Mouse (Mus musculus) lung, postnatal 25 days (tissue): Measurements from ENCODE around the gene Lypla2.

ENCODE experiments used
- DNase-seq: peaks from one replicate; pipeline ENCODE4 v3.0.0; 2022; ENCODE audit warnings: low spot score

Lypla2 gene

GRCm38 (mm10) chr4:135972911-135973811, 735 bp upstream of the Lypla2 start:
- no peak for DNase-seq

GRCm38 (mm10) chr4:135971805-135972555, 446 bp downstream of the Lypla2 start:
- DNase-seq: no peak

DNA sequence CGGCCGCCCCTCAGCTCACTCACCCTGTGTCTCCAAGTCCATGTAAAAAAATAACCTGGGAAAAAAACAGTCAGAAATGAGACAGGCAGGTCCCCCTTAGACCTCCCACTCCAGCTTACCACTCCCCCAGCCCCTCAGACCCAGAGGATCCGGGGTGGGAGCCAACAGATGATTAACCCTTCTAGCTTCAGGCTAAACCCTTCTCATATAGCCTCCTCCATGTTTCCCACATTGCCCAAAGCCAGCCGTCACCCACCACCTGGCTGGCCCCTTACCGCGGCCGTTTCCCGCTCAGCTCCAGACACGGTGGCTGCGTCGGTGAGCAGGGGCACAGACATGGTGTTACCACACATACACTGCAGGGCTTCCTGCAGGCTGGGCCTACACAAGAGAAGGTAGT, 1.8 kb downstream of the Lypla2 start:
- no peak for DNase-seq

DNA sequence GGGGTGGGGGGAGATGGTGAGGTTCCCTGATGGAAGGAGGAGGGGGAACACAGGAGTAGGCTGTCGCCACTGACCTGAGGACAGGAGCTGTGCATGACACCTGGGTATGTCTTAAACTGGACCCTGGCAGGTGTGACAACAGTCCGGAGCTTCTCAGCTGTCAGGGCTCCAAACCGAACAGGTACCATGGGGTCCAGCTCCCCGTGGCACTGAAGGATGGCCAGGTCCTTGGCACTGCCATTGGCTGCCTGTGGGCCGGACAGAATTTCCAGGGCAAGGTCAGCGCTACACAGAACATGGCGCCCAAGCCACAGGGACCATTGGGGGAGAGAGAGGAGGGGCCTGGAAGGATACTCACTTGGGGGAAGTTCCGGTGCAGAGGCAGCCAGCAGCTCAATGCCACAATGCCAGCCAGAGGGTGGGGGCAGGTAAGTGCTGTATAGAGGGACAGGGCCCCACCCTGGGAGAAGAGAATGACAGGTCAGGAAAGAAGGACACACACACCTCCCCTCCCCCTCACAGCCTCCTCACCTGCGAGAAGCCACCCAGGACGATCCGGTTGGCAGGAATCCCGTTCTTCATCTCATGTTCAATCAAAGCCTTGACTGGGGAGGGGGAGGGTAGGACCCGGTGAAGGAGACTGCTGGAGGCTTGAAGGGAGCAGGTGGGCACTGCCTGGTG, 3.2 kb downstream of the Lypla2 start:
- no peak for DNase-seq

DNA sequence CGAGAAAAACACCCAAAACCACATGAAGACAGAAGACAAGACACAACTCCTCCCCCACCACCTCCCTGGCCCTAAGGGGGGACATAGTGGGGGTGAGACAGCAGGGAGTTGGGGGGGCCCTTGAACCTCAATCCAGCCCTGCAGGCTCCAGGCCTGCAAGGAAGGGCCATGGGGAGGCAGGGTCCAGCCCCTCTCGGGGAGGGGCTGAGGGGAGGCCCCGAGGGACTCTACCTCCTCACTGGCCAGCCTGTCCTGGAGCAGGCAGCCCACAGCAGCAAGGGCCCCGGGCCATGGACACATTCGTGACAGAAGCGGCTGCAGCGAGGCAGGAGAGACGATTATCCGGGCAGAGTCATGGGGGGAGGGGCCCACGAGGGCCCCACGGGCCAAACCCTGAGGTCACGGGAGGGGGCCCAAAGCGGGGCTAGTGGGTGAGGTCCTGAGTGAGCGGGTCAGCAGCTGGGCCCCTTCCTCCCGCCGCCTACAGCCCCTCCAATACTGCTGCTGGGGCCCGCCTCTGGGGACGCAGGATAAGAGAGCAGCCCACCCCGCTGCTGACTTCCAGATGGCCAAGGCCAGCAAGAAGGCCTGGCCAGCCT, 4.1 kb downstream of the Lypla2 start:
- no peak for DNase-seq

DNA sequence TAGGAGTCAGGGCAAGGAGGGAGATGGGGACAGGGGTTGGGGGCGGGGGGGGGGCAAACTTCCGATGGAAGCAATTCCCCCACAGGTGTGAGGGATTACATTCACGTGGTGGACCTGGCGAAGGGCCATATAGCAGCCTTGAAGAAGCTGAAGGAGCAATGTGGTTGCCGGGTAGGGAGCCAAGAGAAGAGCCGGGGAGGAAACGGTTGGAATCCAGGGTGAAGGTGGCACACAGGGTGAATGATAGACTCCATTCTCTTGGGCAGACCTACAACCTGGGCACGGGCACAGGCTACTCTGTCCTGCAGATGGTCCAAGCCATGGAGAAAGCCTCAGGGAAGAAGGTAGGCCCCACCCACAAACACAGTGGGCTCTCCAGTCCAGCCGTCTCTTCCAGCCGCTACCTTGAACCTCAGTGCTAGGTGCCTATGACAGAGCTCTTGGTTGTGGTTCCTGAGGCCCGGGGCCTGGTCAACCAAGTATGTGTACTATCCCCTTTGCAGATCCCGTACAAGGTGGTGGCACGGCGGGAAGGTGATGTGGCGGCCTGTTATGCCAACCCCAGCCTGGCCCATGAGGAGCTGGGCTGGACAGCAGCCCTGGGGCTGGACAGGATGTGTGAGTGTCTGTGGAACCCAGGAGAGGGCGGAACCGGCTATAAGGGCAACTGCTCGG, 5.2 kb downstream of the Lypla2 start:
- no peak for DNase-seq

GRCm38 (mm10) chr4:135966283-135966682, 6.1 kb downstream of the Lypla2 start:
- DNase-seq: no peak

DNA sequence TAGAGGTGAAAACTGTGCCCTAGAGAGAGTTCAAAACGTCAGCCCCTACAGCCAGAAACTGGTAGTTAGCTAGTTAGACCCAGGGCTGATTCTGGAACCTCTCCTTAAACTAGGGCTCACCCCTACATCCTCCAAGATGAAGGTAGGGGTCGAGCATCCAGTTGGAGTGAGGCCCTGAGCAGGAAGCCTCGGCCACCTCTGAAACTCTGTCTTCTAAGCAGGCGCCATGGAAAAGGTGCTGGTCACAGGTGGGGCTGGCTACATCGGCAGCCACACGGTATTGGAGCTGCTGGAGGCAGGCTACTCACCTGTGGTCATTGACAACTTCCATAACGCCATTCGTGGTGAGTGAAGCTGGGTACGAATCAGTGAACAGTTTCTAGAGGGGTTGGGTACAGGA, 7.3 kb downstream of the Lypla2 start:
- no peak for DNase-seq

DNA sequence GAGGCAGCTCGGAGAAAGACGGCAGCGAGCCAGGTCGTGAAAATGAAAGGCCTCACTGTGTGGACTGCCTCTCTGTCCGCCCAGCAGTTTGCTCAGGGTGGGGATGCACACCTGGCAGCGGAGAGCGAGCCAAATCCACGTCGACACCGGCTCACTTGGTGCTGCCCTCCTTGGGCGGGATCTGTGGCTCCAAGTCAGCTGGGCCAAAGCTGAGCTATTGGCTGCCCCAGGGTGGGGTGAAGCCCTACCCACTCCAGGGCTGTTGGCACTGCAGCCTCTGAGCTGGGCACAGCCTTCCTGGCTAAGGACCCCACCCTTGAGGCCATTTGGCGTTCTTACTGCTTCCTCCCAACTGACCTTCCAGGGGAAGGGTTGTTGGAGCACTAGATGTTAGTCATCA, 8.0 kb downstream of the Lypla2 start:
- peak; percentile 86 for DNase-seq

GRCm38 (mm10) chr4:135963457-135964193, 8.8 kb downstream of the Lypla2 start, which contains the start of gene Gale:
TSS of gene Gale (plus strand) at chr4:135963727.
- DNase-seq: peak; percentile 96

DNA sequence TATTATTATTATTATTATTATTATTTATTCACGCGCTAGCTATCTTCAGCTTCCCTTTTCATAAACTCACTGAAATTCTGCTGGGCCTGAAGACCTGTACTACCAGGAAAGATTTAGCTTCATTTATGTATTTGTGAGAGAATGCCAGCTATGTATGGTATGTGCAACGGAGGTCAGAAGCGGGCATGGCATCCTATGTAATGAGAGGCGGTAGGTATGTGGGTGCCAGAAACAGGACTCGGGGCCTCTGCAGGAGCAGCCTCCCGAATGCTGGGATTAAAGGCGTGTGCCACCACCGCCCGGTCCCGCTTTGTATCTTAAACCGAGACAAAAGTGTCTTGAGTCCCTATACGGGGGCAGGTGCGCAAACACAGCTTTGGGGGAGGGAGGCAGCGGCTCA, 9.5 kb downstream of the Lypla2 start:
- no peak for DNase-seq

GRCm38 (mm10) chr4:135962198-135962597, 10.2 kb downstream of the Lypla2 start:
- no peak for DNase-seq

GRCm38 (mm10) chr4:135961709-135962108, 10.7 kb downstream of the Lypla2 start:
- no peak for DNase-seq

- peak; percentile 81 for DNase-seq
Measured at GRCm38 (mm10) chr4:135960717-135961116, 11.7 kb downstream of the Lypla2 start.

- DNase-seq: no peak
Measured at GRCm38 (mm10) chr4:135958354-135958753, 14.1 kb downstream of the Lypla2 start.

DNA sequence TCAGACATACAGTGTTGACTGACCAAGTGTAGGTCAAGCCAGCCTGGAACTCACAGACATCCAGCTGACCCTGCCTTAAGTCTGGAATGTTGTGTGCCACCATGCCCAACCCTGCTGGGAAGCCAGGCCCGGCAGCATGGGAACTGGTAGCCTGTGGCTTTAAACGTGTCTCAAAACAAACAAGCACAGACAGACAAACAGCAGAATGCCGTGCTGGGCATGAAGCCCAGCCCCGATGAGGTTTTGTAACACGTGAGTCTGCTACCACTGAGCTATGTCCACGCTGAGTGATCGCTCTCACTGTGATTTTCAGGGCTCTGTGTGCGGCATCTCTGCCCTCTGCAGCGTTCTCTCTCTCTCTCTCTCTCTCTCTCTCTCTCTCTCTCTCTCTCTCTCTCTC, 16.5 kb downstream of the Lypla2 start:
- DNase-seq: no peak

DNA sequence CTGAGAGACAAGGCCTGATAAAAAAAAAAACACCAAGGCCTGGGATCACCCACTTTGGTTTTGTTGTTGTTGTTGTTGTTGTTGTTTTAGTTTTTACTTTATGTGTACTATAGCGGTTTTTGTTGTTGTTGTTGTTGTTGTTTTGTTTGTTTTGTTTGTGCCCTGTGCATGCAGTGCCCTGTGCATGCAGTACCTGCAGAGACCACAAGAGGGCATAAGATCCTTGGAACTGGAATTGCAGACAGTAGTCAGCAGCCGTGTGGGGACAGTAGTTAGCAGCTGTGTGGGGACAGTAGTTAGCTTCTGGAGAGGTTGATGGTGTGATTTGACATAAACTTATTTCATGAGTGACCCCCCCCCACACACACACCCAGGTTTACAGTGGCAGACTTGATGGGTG, 18.2 kb downstream of the Lypla2 start:
- DNase-seq: peak; percentile 72

- no peak for DNase-seq
Measured at GRCm38 (mm10) chr4:135953179-135953578, 19.2 kb downstream of the Lypla2 start.

DNA sequence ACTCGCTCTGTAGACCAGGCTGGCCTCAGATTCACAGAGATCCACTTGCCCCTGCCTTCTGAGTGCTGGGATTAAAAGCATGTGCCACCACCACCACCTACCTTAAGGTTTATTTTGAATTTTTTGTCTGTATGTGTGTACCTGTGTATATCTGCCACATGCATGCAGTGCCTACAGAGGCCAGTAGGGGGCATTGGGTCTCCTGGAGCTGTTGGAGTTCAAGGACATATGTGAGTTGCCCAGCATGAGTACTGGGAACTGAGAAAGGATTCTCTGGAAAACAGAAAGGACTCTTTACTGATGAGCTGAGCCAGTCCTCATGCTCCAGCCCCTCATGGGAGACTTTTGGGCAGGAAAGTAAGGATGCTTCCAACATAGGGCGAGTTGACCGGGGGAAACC, 20.9 kb downstream of the Lypla2 start:
- no peak for DNase-seq

DNA sequence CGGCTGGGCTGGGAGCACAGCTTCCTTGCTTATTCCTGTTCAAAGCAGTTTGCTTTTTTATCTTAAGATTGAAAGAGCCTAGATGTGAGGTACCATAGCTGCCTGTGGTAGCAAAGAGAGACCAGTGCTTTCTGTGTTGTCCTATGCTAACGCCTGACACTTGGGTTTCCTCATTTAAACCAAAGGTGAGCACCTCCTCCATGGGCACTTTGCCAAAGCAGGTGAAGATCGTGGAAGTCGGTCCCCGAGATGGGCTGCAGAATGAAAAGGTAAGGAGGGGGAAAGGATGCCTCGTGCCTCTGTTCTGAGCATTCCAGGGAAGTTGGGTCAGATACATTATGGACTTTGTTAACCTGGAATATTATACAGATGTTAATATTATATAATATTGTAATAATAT, 22.1 kb downstream of the Lypla2 start:
- no peak for DNase-seq

- DNase-seq: no peak
Measured at GRCm38 (mm10) chr4:135949911-135950310, 22.5 kb downstream of the Lypla2 start.
